8 mouse cellular contexts compared by ENCODE assay signal in genomic region chr6:52957730-52958129, GRCm38 (mm10).
DNase-seq lines count a peak whose midpoint lies in the region; ATAC-seq and TF ChIP-seq lines count a peak whose summit lies in the region.

No protein-coding gene starts in this region.

- H3K4me2 ChIP-seq in forebrain, embryonic 14.5 days (ENCODE audit: low read length) = no peak overlapping the region
- H3K4me2 ChIP-seq in forebrain, embryonic 13.5 days = no peak overlapping the region

- H3K9ac ChIP-seq in forebrain, embryonic 14.5 days (ENCODE audit: low read length) = no peak overlapping the region
- no peak overlapping the region for H3K9ac ChIP-seq in forebrain, embryonic 13.5 days

- intact Hi-C loops in gastrocnemius, adult 2 months (cut with DNase I) = no loop called here

- no peak; the same call in 1 of the 2 replicates for TF ChIP-seq CTCF in gastrocnemius, adult 2 months (IDR thresholded peaks at IDR 0.05)

- DNase-seq in forebrain, embryonic 14.5 days (ENCODE audit: low spot score) = peak; percentile 68
- DNase-seq in ES-CJ7 (ENCODE audit: low read depth, low spot score) = peak; percentile 73
- DNase-seq in gastrocnemius, adult 2 months = peak; percentile 75
- DNase-seq in layer of hippocampus, adult 9-11 months = peak; percentile 63
- peak; percentile 54 to 78 for DNase-seq in spleen, postnatal 10 days (ENCODE audit: low spot score in 2 of 2)

- ATAC-seq in forebrain, embryonic 14.5 days = no peak
- no peak for ATAC-seq in forebrain, embryonic 13.5 days
- peak; percentile 88 for ATAC-seq in cerebellum, adult (ENCODE audit: insufficient number of reproducible peaks, low FRiP score, low TSS enrichment)
- peak; percentile 67 for ATAC-seq in megakaryocyte, adult 5-6 weeks (ENCODE audit: poor library complexity, severe bottlenecking)

- H3K4me1 ChIP-seq in forebrain, embryonic 14.5 days (ENCODE audit: control insufficient read depth, insufficient read depth, low read length) = peaks cover under 1% of the 10 kb centered on the region; the same call in 1 of the 2 replicates
- H3K4me1 ChIP-seq in forebrain, embryonic 13.5 days = peaks cover 13% of the 10 kb centered on the region

- H3K27ac ChIP-seq in forebrain, embryonic 14.5 days (ENCODE audit: low read depth, low read length) = no peak overlapping the region
- H3K27ac ChIP-seq in forebrain, embryonic 13.5 days = no peak overlapping the region
- H3K27ac ChIP-seq in gastrocnemius, adult 2 months = no peak overlapping the region

- no peaks in the 10 kb centered on the region for H3K9me3 ChIP-seq in forebrain, embryonic 14.5 days (replicated peaks; ENCODE audit: control insufficient read depth, low read length)
- no peaks in the 10 kb centered on the region for H3K9me3 ChIP-seq in forebrain, embryonic 13.5 days (replicated peaks)

- H3K27me3 ChIP-seq in forebrain, embryonic 14.5 days (replicated peaks; ENCODE audit: control insufficient read depth, insufficient read depth, low read length) = no peaks in the 10 kb centered on the region
- H3K27me3 ChIP-seq in forebrain, embryonic 13.5 days = no peaks in the 10 kb centered on the region

- H3K4me3 ChIP-seq in forebrain, embryonic 14.5 days (ENCODE audit: low read depth, low read length) = no peak overlapping the region
- H3K4me3 ChIP-seq in forebrain, embryonic 13.5 days = no peak overlapping the region
- H3K4me3 ChIP-seq in gastrocnemius, adult 2 months = no peak overlapping the region

- 3% methylated on average over 4 of the region's 4 CpGs for WGBS in forebrain, embryonic 14.5 days
- 3% methylated on average over 4 of the region's 4 CpGs for WGBS in forebrain, embryonic 13.5 days

- no peaks in the 10 kb centered on the region for H3K36me3 ChIP-seq in forebrain, embryonic 14.5 days (ENCODE audit: control insufficient read depth, insufficient read depth, low read length)
- no peaks in the 10 kb centered on the region for H3K36me3 ChIP-seq in forebrain, embryonic 13.5 days (ENCODE audit: poor library complexity, severe bottlenecking)

Comparison
In these comparisons a context has a peak if more than half of its experiments do, and no peak if none do; other contexts are left out.
1. ATAC-seq: peak in cerebellum, adult (single experiment) and megakaryocyte, adult 5-6 weeks (single experiment); none in forebrain, embryonic 14.5 days (single experiment) and forebrain, embryonic 13.5 days (single experiment).
2. Peak in every context shown above with its lines, with median percentiles within 50 percentile points of each other: DNase-seq.